Mouse (Mus musculus): ENCODE data around the gene Utp4. TPM values are rescaled to one million over a fixed set of nuclear protein-coding genes. Genes with fewer than 3 reads are reported as not detected.

Utp4 gene
- polyA plus RNA-seq, 1 experiment: 0.25 TPM

DNA sequence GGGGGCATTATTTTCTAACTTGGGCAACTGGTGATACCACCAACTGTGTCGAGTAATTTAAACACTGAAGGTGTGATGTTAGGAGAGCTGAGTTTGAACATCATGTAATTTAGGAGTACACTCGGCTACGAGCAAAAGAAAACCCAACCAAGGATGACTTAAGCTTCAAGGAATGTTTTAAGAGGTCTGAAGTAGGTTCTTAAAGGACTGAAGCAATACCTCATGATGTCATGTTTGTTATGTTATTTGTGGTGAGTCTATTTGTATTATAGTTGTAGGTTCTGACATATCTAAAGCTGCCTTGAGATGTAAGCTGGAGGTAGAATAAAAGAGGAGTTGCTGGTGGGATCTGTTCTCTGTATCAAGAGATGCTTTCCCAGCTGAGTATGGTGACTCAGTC lies 76.5 kb downstream of the Utp4 start:
- Histone ChIP-seq H3K9me3 (ENCODE audit: control insufficient read depth, low read length) (no peaks in the 10 kb centered on the region), H3K27me3 (ENCODE audit: control insufficient read depth) (no peaks in the 10 kb centered on the region), H3K4me3 (replicated peaks) (no peak overlapping the region), H3K4me1 (ENCODE audit: control insufficient read depth) (no peaks in the 10 kb centered on the region), H3K36me3 (ENCODE audit: control insufficient read depth) (no peaks in the 10 kb centered on the region)
- TF ChIP-seq TAL1 (IDR thresholded peaks at IDR 0.05; ENCODE audit: low read length): no peak
- no peak for TF ChIP-seq GATA1 (IDR thresholded peaks at IDR 0.05; ENCODE audit: low read length)

DNA sequence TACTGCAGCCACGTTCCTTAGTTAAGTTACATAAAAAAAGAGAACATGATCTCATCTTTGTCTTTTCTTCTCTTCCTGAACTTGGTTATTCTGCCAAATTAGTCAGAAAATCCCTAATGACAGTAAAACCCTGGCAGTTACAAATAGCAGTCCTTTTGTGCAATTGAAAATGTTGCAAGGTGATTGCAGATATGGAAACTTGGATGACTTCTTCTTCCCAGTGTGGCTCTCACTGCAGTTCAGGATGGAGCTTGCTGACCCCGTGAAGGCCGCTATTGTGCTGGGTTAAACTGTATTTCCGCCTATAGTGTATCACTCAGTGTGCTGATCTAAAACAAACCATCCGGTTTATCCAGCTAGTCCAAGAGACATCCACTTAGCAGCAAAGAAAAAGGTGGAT lies 78.5 kb downstream of the Utp4 start:
- TF ChIP-seq GATA1 (IDR thresholded peaks at IDR 0.05; ENCODE audit: low read length) (no peak), TAL1 (IDR thresholded peaks at IDR 0.05; ENCODE audit: low read length) (no peak)
- no peaks in the 10 kb centered on the region for H3K27me3 ChIP-seq (ENCODE audit: control insufficient read depth)
- no peak overlapping the region for H3K4me3 ChIP-seq (replicated peaks)
- no peaks in the 10 kb centered on the region for H3K36me3 ChIP-seq (ENCODE audit: control insufficient read depth)
- H3K4me1 ChIP-seq (ENCODE audit: control insufficient read depth): no peaks in the 10 kb centered on the region
- no peaks in the 10 kb centered on the region for H3K9me3 ChIP-seq (ENCODE audit: control insufficient read depth, low read length)

Other genes starting within 250 kb of the Utp4 start
- 0.05 and 0.09 TPM in 2 replicates for gene Tango6, start 210.6 kb upstream of the Utp4 start, polyA plus RNA-seq (2012)
- not detected in 2 replicates for gene Has3, start 23.4 kb upstream of the Utp4 start, polyA plus RNA-seq (2012)
- 0.01 and 0.08 TPM in 2 replicates for gene Sntb2, start 42.1 kb downstream of the Utp4 start, polyA plus RNA-seq (2012)
- 0.99 and 1.4 TPM in 2 replicates for gene Vps4a, start 137.6 kb downstream of the Utp4 start, polyA plus RNA-seq (2012)
- gene Pdf, start 155.0 kb downstream of the Utp4 start, polyA plus RNA-seq (2012): 0.12 and 0.14 TPM in 2 replicates
- 1.3 and 1.7 TPM in 2 replicates for gene Cog8, start 163.1 kb downstream of the Utp4 start, polyA plus RNA-seq (2012)
- gene Nip7, start 163.2 kb downstream of the Utp4 start, polyA plus RNA-seq (2012): 0.21 and 0.30 TPM in 2 replicates
- gene Tmed6, start 172.0 kb downstream of the Utp4 start, polyA plus RNA-seq (2012): not detected in 2 replicates
- 1.4 and 1.8 TPM in 2 replicates for gene Terf2, start 202.9 kb downstream of the Utp4 start, polyA plus RNA-seq (2012)

Measured in erythroblast, embryonic 14.5 days (primary cell).